Mouse (Mus musculus) MEL (cell line): ENCODE results near the gene Dolpp1.

Experiments
- CTCF ChIP-seq, 3 experiments: IDR thresholded peaks in 2 of 3; conservative IDR thresholded peaks in 1 of 3; 2 replicates each; pipeline ENCODE4 v1.5.1; 2011 to 2012; ENCODE audit warnings: low read length in 3 of 3, low read depth in 2 of 3, mild to moderate bottlenecking in 2 of 3, improper control_type of control experiment in 1 of 3, inconsistent platforms in 1 of 3, mixed read lengths in 1 of 3, moderate library complexity in 1 of 3; ENCODE audit not compliant: control insufficient read depth in 1 of 3, insufficient read depth in 1 of 3, poor library complexity in 1 of 3, severe bottlenecking in 1 of 3
- EP300 ChIP-seq, 2 experiments: IDR thresholded peaks; 2 replicates each; pipeline ENCODE4 v1.6.1; 2011; ENCODE audit warnings: improper control_type of control experiment in 2 of 2, low read length in 2 of 2, low read depth in 1 of 2, mild to moderate bottlenecking in 1 of 2
- MYB ChIP-seq: IDR thresholded peaks from 2 replicates; pipeline ENCODE4 v1.6.1; 2011; ENCODE audit warnings: mild to moderate bottlenecking, low read depth, low read length, improper control_type of control experiment
- POLR2AphosphoS2 ChIP-seq: IDR thresholded peaks from 2 replicates; pipeline ENCODE4 v1.6.1; 2011; ENCODE audit warnings: low read length, improper control_type of control experiment
- TCF12 ChIP-seq: IDR thresholded peaks from 2 replicates; pipeline ENCODE4 v1.6.1; 2014; ENCODE audit warnings: low read depth, mild to moderate bottlenecking, inconsistent platforms, low read length, improper control_type of control experiment, moderate library complexity

DNA sequence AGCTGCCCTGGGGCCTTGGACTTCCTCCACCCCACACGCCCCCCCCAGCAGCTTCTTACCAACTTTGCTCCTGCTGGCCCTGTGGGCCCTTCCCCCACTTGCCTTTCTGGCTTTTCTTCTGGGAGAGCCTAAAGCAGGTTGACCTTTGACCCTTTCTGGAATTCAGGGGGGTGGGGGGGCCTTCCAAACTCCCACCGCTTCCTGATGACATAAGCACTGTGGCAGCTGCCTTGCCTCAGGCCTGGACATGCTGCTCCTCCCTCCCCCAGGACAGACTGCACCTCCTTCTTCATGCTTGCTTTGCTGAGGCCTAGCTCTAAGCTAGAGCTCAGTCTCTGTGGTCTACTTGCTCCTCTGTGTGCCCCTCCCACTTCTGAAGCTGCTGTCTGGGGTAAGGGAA, 53.3 kb downstream of the Dolpp1 start:
- no peak for TF ChIP-seq POLR2AphosphoS2
- TF ChIP-seq MYB: no peak
- TF ChIP-seq EP300 (IDR thresholded peaks at IDR 0.05; ENCODE audit: low read depth in 1 of 2, low read length in 2 of 2): no peak
- TF ChIP-seq TCF12: no peak
- no peak for TF ChIP-seq CTCF (IDR thresholded peaks at IDR 0.05 in 2 of 3, conservative IDR thresholded peaks at IDR 0.05 in 1 of 3; ENCODE audit: control insufficient read depth in 1 of 3, insufficient read depth in 1 of 3, low read depth in 2 of 3, low read length in 3 of 3, poor library complexity in 1 of 3, severe bottlenecking in 1 of 3)
